Mouse (Mus musculus): ENCODE data around the gene Dolpp1. TPM values are rescaled to one million over a fixed set of nuclear protein-coding genes. Genes with fewer than 3 reads are reported as not detected.

Gene Dolpp1
- polyA plus RNA-seq, 1 experiment from 2014 or later = 51.1 TPM

DNA sequence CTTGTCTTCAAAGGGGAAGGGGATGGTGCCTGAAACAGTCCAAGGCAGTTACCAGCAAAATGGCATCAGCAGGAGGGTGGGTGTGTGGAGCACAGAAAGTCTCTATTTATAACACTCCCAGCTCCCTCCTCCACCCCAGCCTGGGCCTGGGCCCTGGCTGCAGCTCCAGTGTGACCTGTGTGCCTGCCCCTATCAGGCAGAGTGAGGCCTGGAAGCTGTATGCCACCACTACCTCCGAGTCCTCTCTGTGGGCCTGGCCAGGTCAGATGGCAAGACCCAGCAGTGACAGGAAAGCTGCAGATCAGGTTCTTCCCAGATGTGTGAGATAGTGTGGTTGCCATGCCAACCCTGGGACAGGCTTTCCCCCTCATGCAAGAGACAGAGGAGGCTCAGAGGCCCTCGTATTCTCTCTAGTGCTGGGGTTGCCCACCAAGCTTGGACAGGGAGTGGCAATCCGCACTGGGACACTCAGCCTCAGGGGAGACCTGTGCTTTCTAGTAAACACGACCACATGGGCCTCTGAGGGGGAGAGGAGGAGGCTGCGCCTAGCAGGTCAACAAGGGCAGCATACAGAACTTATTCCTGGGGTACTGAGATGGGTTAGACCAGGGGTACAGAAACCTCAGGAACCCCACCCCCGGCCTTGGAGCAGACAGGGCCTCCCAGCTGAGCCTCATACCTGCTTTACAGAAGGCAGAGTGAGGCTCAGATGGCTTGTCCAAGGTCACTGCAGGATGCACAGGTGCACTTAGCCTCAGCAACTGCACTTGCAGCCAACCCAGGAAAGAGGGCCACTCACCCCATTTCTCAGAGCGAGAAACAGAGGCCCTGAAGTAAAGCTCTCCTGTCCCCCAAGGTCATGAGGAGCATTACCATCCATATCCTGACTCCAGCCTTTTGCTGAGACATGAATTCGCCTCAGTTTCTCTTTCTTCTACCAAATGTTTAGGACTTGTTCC, 34.2 kb upstream of the Dolpp1 start:
- 0 out of 2 replicates have a peak overlapping the region, but pooled peaks have one; percentile 14 for H3K27ac ChIP-seq (ENCODE audit: low read depth, low read length)
- WGBS = 63% methylated on average over 8 of the region's 8 CpGs
- H3K9ac ChIP-seq (ENCODE audit: low read length) = peak overlapping the region; percentile 18
- no peaks in the 10 kb centered on the region for H3K27me3 ChIP-seq (ENCODE audit: control insufficient read depth, insufficient read depth, low read length)
- no peaks in the 10 kb centered on the region; the same call in none of the 2 replicates for H3K36me3 ChIP-seq (ENCODE audit: control insufficient read depth, insufficient read depth, low read length)
- H3K4me2 ChIP-seq (ENCODE audit: low read depth) = peak overlapping the region; percentile 92
- no peak for ATAC-seq (ENCODE audit: insufficient read depth, low FRiP score, low TSS enrichment)
- no peak for DNase-seq (ENCODE audit: low spot score)
- H3K4me1 ChIP-seq (ENCODE audit: control insufficient read depth, insufficient read depth, low read length) = peaks cover 15% of the 10 kb centered on the region
- H3K4me3 ChIP-seq (ENCODE audit: low read depth, low read length) = peak overlapping the region; percentile 70
- H3K9me3 ChIP-seq (ENCODE audit: control insufficient read depth, low read length) = no peaks in the 10 kb centered on the region

DNA sequence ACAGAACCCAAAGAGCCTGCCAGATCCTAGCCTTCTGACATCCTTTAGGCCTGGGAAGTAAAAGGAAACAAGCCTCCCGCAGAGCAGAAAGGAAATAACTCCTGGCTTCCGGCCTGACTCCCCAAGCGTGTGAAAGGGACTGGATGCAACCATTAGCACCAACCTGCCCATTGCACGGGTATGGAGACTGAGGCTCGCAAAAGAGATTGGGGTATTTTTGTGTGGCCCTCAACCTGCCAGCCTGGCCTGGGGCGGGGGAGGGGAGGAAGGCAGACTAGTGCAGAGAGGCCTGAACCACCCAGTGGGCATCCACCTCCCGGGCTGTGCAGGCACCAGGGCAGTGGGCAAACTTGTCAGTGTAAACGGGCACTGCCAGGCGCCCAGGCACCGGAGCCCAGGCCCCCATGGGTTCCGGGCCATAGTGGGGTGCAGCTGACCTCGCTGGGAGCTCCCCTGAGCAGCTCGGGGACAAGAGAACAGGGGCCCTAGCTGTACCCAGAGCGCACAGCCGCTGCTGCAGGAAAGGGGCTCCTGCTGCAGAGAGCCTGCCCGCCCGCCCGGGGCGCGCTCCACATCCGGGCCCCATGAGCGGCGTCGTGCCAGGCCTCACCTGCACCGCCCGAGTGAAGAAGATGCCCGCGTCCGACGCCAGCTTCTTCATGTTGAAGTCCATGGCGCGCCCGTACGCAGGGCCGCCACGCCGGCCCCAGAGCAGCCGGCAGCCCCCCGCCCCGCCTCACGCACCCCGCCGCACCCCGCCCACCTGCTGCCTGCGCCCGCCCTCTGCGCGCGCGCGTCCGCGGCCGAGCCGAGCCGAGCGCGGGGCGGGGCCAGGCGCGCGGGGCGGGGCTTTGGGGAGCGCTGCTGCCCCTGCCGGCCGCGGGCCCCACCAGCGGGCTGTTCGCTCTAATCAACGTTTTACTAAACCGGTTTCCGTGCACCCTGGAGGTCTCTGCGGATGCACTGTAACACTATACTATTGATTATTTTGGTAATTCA, 33.2 kb upstream of the Dolpp1 start, which contains the start of gene Sh3glb2:
Sh3glb2 (minus strand) TSS at position 805 of the 999 bp plus-strand sequence.
- ATAC-seq (ENCODE audit: insufficient read depth, low FRiP score, low TSS enrichment) (peak; percentile 54), DNase-seq (ENCODE audit: low spot score) (peak; percentile 92)
- Histone ChIP-seq H3K36me3 (ENCODE audit: control insufficient read depth, insufficient read depth, low read length) (no peaks in the 10 kb centered on the region; the same call in none of the 2 replicates), H3K4me1 (ENCODE audit: control insufficient read depth, insufficient read depth, low read length) (peaks cover 15% of the 10 kb centered on the region), H3K9me3 (ENCODE audit: control insufficient read depth, low read length) (no peaks in the 10 kb centered on the region), H3K27me3 (ENCODE audit: control insufficient read depth, insufficient read depth, low read length) (no peaks in the 10 kb centered on the region), H3K27ac (ENCODE audit: low read depth, low read length) (0 out of 2 replicates have a peak within 1 kb of the TSS, but pooled peaks have one; percentile 14), H3K4me3 (ENCODE audit: low read depth, low read length) (peak within 1 kb of the TSS; percentile 70), H3K4me2 (ENCODE audit: low read depth) (peak within 1 kb of the TSS; percentile 92), H3K9ac (ENCODE audit: low read length) (peak within 1 kb of the TSS; percentile 76)
- 2% methylated on average over 59 of the region's 73 CpGs for WGBS

DNA sequence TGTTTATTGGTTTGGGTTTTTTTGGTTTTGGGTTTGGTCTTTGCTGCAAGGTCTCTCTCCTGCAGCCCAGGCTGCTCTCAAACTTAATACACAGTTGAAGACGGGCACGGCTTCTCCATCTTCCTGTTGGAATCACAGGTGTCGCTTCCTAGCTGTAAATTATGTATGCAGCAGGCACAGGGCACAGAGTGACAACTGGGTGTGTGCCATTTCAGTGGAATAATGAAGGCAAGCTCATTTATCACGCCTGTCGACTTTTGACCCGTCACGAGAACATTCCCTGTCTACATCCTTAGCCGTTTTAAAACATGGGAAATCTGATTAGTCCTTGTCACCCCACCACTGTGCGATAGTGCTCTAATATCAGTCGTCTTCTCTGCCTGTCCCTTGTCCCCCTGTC, 31.4 kb upstream of the Dolpp1 start:
- 67% methylated on average over 10 of the region's 10 CpGs for WGBS
- Histone ChIP-seq H3K4me1 (ENCODE audit: control insufficient read depth, insufficient read depth, low read length) (peaks cover 26% of the 10 kb centered on the region), H3K27ac (ENCODE audit: low read depth, low read length) (no peak overlapping the region), H3K9me3 (ENCODE audit: control insufficient read depth, low read length) (no peaks in the 10 kb centered on the region), H3K27me3 (ENCODE audit: control insufficient read depth, insufficient read depth, low read length) (no peaks in the 10 kb centered on the region), H3K4me3 (ENCODE audit: low read depth, low read length) (no peak overlapping the region), H3K36me3 (ENCODE audit: control insufficient read depth, insufficient read depth, low read length) (no peaks in the 10 kb centered on the region), H3K4me2 (ENCODE audit: low read depth) (no peak overlapping the region), H3K9ac (ENCODE audit: low read length) (no peak overlapping the region)
- ATAC-seq (ENCODE audit: insufficient read depth, low FRiP score, low TSS enrichment) (no peak), DNase-seq (ENCODE audit: low spot score) (no peak)

DNA sequence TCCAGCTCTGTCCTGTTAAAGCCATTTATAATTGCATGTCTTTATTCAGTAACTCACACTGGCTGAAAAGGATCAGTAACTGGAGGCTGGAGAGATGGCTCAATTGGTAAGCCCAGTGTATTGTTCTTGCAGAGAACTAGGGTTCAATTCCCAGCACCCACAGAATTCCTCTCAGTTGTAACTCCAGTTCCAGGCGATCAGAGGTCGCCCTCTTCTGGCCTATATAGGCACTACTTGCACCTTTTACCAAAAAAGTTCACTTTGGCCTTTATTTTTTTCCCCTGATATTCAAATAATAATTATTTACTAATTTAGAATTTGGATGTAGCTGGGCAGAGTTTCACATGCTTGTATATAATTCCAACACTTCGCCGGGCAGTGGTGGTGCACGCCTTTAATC, 29.2 kb upstream of the Dolpp1 start:
- ATAC-seq (ENCODE audit: insufficient read depth, low FRiP score, low TSS enrichment) (no peak), DNase-seq (ENCODE audit: low spot score) (no peak)
- Histone ChIP-seq H3K36me3 (ENCODE audit: control insufficient read depth, insufficient read depth, low read length) (no peaks in the 10 kb centered on the region), H3K9me3 (ENCODE audit: control insufficient read depth, low read length) (no peaks in the 10 kb centered on the region), H3K4me2 (ENCODE audit: low read depth) (no peak overlapping the region), H3K27me3 (ENCODE audit: control insufficient read depth, insufficient read depth, low read length) (no peaks in the 10 kb centered on the region), H3K4me1 (ENCODE audit: control insufficient read depth, insufficient read depth, low read length) (peaks cover 22% of the 10 kb centered on the region), H3K4me3 (ENCODE audit: low read depth, low read length) (no peak overlapping the region), H3K27ac (ENCODE audit: low read depth, low read length) (no peak overlapping the region), H3K9ac (ENCODE audit: low read length) (no peak overlapping the region)
- WGBS = 66% methylated on average over 5 of the region's 5 CpGs

DNA sequence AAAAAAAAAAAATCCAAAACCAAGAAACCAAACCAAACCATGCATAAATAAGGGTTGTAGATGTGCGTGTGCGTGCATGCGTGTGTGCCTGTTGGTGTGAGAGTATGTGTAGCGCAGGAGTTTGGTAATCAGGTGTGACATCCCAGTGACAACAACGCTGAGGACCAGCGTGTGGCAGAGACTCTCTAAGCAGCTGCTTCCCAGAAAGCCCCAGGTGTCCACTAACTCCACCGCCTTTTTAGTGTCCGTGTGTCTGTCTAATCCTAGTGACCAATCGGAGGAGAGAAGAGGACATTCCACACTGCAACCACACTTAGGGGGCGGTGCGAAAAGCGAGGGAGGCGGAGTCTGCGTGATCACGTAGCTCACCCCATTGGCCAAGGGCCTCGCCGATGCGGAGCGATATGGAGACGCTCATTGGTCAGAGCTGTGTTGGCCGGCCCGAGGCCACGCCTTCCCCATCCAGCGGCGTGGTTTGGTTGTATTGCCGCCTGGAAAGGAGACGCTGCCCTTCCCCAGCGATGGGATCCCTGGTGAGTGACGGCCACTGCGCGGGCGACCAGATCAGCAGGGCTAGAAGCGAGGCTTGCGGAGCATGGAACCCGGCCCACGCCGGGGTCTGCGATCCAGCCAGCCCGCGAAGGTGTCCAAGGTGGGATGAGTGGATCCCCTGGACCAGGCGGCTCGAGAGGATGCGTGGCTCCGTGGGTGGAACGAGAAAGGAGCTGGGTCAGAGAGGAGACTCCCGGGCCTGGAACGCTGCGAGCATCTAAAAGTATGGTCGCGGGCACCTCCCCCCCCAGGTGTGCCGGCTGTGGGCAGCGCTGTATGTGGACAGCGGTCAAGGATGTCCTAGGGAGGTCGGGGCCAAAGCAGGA, 28.0 kb upstream of the Dolpp1 start, which contains the start of gene Miga2:
Miga2 (plus strand) TSS at position 461 of the 878 bp plus-strand sequence.
- Histone ChIP-seq H3K9me3 (ENCODE audit: control insufficient read depth, low read length) (no peaks in the 10 kb centered on the region), H3K9ac (ENCODE audit: low read length) (peak within 1 kb of the TSS; percentile 77), H3K4me3 (ENCODE audit: low read depth, low read length) (peak within 1 kb of the TSS; percentile 93), H3K27ac (ENCODE audit: low read depth, low read length) (no peak within 1 kb of the TSS), H3K4me1 (ENCODE audit: control insufficient read depth, insufficient read depth, low read length) (peaks cover 11% of the 10 kb centered on the region), H3K36me3 (ENCODE audit: control insufficient read depth, insufficient read depth, low read length) (peaks cover 4% of the 10 kb centered on the region), H3K4me2 (ENCODE audit: low read depth) (peak within 1 kb of the TSS; percentile 95), H3K27me3 (ENCODE audit: control insufficient read depth, insufficient read depth, low read length) (no peaks in the 10 kb centered on the region)
- ATAC-seq (ENCODE audit: insufficient read depth, low FRiP score, low TSS enrichment) = peak; percentile 99
- under 1% methylated on average over 54 of the region's 54 CpGs for WGBS
- DNase-seq (ENCODE audit: low spot score) = peak; percentile 99

DNA sequence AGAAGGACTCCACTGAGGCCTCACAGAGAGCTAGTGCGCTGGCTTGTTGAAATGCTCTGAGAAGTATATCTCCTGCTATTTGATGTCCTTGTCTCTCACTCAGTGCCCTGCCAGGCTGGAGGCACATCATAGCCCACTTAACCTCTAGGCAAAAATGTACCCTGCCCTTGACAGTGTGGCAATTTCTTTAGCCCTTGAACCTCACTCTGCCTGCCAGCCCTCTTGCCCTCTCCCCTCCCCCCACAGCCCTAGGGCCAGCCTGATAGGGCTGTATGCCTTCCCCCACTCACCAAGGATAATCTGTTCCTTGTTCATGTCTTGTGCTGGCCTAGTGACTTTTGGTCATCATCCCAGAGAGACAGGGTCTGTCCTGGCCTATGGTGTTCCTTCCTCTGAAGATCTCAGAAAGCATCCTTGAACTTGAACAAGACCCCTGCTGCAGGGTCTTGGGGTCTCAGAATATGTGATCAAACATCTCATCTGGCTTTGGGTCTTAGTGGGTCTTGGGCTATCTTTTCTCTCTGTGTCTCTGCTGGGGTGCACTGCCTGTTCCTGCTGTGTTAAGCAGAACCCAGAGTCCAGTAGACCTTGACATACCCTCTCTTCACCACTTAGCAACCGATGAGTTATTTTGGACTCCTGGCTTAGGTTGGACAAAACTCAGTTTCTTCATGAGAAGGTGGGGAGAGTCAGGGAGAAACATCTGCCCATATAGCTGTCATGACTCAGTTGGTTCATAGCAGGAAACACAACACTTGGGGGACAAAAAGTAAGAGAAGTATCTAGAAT, 26.6 kb upstream of the Dolpp1 start:
- Histone ChIP-seq H3K4me2 (ENCODE audit: low read depth) (peak overlapping the region; percentile 95), H3K9ac (ENCODE audit: low read length) (no peak overlapping the region), H3K9me3 (ENCODE audit: control insufficient read depth, low read length) (no peaks in the 10 kb centered on the region), H3K36me3 (ENCODE audit: control insufficient read depth, insufficient read depth, low read length) (peaks cover 9% of the 10 kb centered on the region), H3K4me3 (ENCODE audit: low read depth, low read length) (peak overlapping the region; percentile 93), H3K27ac (ENCODE audit: low read depth, low read length) (no peak overlapping the region), H3K4me1 (ENCODE audit: control insufficient read depth, insufficient read depth, low read length) (peaks cover 11% of the 10 kb centered on the region), H3K27me3 (ENCODE audit: control insufficient read depth, insufficient read depth, low read length) (no peaks in the 10 kb centered on the region)
- DNase-seq (ENCODE audit: low spot score) = no peak
- WGBS = 93% methylated on average over 2 of the region's 2 CpGs
- no peak for ATAC-seq (ENCODE audit: insufficient read depth, low FRiP score, low TSS enrichment)

DNA sequence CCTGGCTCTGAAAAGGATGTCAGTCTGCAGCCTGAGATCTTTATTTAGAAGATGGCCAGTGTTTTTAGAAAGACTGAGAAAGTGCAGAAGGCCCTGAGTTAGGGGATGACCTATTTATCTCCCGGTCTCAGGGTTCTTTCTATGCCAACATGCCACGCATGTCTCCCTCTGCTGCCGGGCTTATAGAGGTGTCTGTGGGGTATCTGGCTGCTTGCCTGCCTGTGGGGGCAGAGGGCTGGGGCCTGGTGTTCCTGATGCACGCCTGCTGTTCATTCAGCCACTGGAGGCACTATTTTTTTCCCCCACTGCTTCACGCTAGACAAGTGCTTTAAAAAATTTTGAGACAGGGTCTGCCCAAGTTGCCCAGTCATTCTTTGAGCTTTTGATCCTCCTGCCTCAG, 25.9 kb upstream of the Dolpp1 start:
- H3K36me3 ChIP-seq (ENCODE audit: control insufficient read depth, insufficient read depth, low read length) = peaks cover 15% of the 10 kb centered on the region

More for the DNA sequence above, 25.9 kb upstream of the Dolpp1 start:
- H3K4me3 ChIP-seq (ENCODE audit: low read depth, low read length) = no peak overlapping the region
- H3K4me1 ChIP-seq (ENCODE audit: control insufficient read depth, insufficient read depth, low read length) = peaks cover 11% of the 10 kb centered on the region
- peak overlapping the region; percentile 8; the same call in 1 of the 2 replicates for H3K9ac ChIP-seq (ENCODE audit: low read length)
- DNase-seq (ENCODE audit: low spot score) (no peak), ATAC-seq (ENCODE audit: insufficient read depth, low FRiP score, low TSS enrichment) (no peak)
- H3K27me3 ChIP-seq (ENCODE audit: control insufficient read depth, insufficient read depth, low read length) = no peaks in the 10 kb centered on the region
- H3K4me2 ChIP-seq (ENCODE audit: low read depth) = no peak overlapping the region
- WGBS = 75% methylated on average over 5 of the region's 5 CpGs
- H3K9me3 ChIP-seq (ENCODE audit: control insufficient read depth, low read length) = no peaks in the 10 kb centered on the region
- no peak overlapping the region for H3K27ac ChIP-seq (ENCODE audit: low read depth, low read length)
